ENCODE assay signal across 8 mouse cellular contexts in genomic region chr1:135374868-135375581, GRCm38 (mm10). TPM values are rescaled to one million over a fixed set of nuclear protein-coding genes. Genes with fewer than 3 reads are reported as not detected.
DNase-seq lines count a peak whose midpoint lies in the region; ATAC-seq and TF ChIP-seq lines count a peak whose summit lies in the region.

Shisa4 (minus strand) TSS chr1:135375237.

- H3K9me3 ChIP-seq in forebrain, embryonic 16.5 days (ENCODE audit: control insufficient read depth, low read length): no peaks in the 10 kb centered on the region
- no peaks in the 10 kb centered on the region for H3K9me3 ChIP-seq in lung, embryonic 14.5 days (ENCODE audit: low read depth, low read length)

- intact Hi-C loops in heart, postnatal 36 days (cut with DNase I): loop anchor here (5.0 kb wide), 1 partner anchor 388 kb away; no protein-coding TSS in a partner anchor

- peak within 1 kb of the TSS; percentile 56; the same call in 1 of the 2 replicates for H3K27ac ChIP-seq in forebrain, embryonic 16.5 days (ENCODE audit: low read length)
- peak within 1 kb of the TSS; percentile 43 for H3K27ac ChIP-seq in lung, embryonic 14.5 days (ENCODE audit: low read depth)

- DNase-seq in MN1 (ENCODE audit: low spot score): peak; percentile 89
- peak; percentile 82 for DNase-seq in cerebellum, adult 11-12 months
- peak; percentile 63 to 71 for DNase-seq in heart, postnatal 36 days
- peak; percentile 78 to 89 for DNase-seq in layer of hippocampus, adult 8-10 months (ENCODE audit: low spot score in 2 of 2)
- peak; percentile 93 for DNase-seq in lung, embryonic 14.5 days
- DNase-seq in ovary, adult 18-20 months (ENCODE audit: low spot score): peak; percentile 58
- DNase-seq in B cell, adult 2 months: no peak

- 2% methylated on average over 34 of the region's 38 CpGs for WGBS in forebrain, embryonic 16.5 days
- 2% methylated on average over 38 of the region's 38 CpGs for WGBS in lung, embryonic 14.5 days

- H3K9ac ChIP-seq in forebrain, embryonic 16.5 days (replicated peaks; ENCODE audit: low read depth, low read length): peak within 1 kb of the TSS; percentile 96
- peak within 1 kb of the TSS; percentile 84 for H3K9ac ChIP-seq in lung, embryonic 14.5 days

- H3K27me3 ChIP-seq in forebrain, embryonic 16.5 days (replicated peaks; ENCODE audit: control insufficient read depth, insufficient read depth, low read length): no peaks in the 10 kb centered on the region
- no peaks in the 10 kb centered on the region for H3K27me3 ChIP-seq in lung, embryonic 14.5 days (ENCODE audit: insufficient read depth, low read length)

- no peaks in the 10 kb centered on the region for H3K36me3 ChIP-seq in forebrain, embryonic 16.5 days (ENCODE audit: control insufficient read depth, insufficient read depth)
- H3K36me3 ChIP-seq in lung, embryonic 14.5 days (ENCODE audit: insufficient read depth): 0 out of 2 replicates have a peak, but pooled peaks cover 3% of the 10 kb centered on the region

- TF ChIP-seq CTCF in lung, embryonic 14.5 days (IDR thresholded peaks at IDR 0.05; ENCODE audit: low read depth): no peak; the same call in 1 of the 2 replicates

- H3K4me2 ChIP-seq in forebrain, embryonic 16.5 days (ENCODE audit: low read length): peak within 1 kb of the TSS; percentile 72
- peak within 1 kb of the TSS; percentile 95 for H3K4me2 ChIP-seq in lung, embryonic 14.5 days

- peak within 1 kb of the TSS; percentile 88 for H3K4me3 ChIP-seq in forebrain, embryonic 16.5 days (replicated peaks; ENCODE audit: low read length)
- peak within 1 kb of the TSS; percentile 72 for H3K4me3 ChIP-seq in lung, embryonic 14.5 days (ENCODE audit: low read depth, low read length)

- H3K4me1 ChIP-seq in forebrain, embryonic 16.5 days (replicated peaks; ENCODE audit: control insufficient read depth, insufficient read depth, low read length): peaks cover 35% of the 10 kb centered on the region
- H3K4me1 ChIP-seq in lung, embryonic 14.5 days (ENCODE audit: insufficient read depth): peaks cover 13% of the 10 kb centered on the region; the same call in 1 of the 2 replicates

- ATAC-seq in forebrain, embryonic 16.5 days: peak; percentile 89
- peak; percentile 94 for ATAC-seq in lung, embryonic 14.5 days (ENCODE audit: insufficient read depth)

RNA-seq across cellular contexts. Expression of gene Shisa4, which starts in this region (rescaled TPM):
- 84.9 and 102 TPM in 2 replicates for polyA plus RNA-seq in forebrain, embryonic 16.5 days (2015; fragmentation: Nextera tagmentation; extraction: Ambion mirVana)
- 1 to 10 TPM; 3.0 to 3.2 TPM for total RNA-seq in heart, postnatal 36 days (2021)
- 100 to 1,000 TPM; 108 to 137 (median 121) TPM for total RNA-seq in layer of hippocampus, adult 8-10 months (2022)
- 26.1 and 31.2 TPM in 2 replicates for polyA plus RNA-seq in lung, embryonic 14.5 days (2014; fragmentation: Nextera tagmentation; extraction: Ambion mirVana)

Comparison
In these comparisons a context has a peak if more than half of its experiments do, and no peak if none do; other contexts are left out.
1. RNA of gene Shisa4 (total RNA-seq): 108 to 137 TPM in layer of hippocampus, adult 8-10 months; 3.0 to 3.2 TPM in heart, postnatal 36 days; every median in the first group is over 10 times any median in the second.
2. DNase-seq: peak in MN1 (single experiment), cerebellum, adult 11-12 months (single experiment), heart, postnatal 36 days (2 of 2), layer of hippocampus, adult 8-10 months (2 of 2), lung, embryonic 14.5 days (single experiment) and ovary, adult 18-20 months (single experiment); none in B cell, adult 2 months (0 of 2).